Mouse (Mus musculus): ENCODE data around the gene Cbx8.

DNA sequence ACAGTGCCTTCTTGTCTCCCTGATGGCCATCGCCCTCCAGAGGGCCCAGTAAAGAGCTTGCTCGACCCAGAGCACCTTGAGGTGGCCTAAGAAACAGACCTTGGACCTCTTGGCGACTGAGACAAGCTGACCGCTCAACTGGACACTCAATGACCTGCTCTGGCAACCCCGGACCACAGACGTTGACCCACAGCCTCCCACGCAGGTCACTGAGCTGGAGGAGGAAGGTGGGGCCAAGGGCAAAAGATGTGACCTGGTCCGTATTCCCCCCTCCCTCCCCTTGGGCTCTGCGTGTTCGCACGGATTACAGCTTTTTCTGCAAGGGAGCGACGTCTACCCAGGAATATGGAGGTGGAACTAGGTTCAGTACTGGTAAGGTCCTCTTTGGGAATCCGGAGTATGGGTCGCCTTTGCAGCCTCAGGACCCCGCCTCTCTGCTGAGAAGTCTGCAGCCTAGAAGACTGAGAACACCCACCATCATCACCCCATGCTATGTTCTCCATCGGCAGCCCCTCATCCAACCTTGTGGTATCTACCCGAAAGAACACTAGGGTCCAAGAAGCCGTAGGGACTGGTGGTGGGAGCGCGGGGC lies 5.6 kb downstream of the Cbx8 start:
- no peak for TF ChIP-seq CTCF (IDR thresholded peaks at IDR 0.05; ENCODE audit: low read depth, low read length)
- TF ChIP-seq POLR2A (IDR thresholded peaks at IDR 0.05; ENCODE audit: borderline replicate concordance, low read depth, low read length): no peak

All from bone marrow macrophage, adult 2 months (primary cell).